Mouse (Mus musculus) cerebellum, adult (tissue): ENCODE data around the gene Cdr2l.

Experiments
- ATAC-seq: cut with Nextera tagmentation; 2 replicates; pipeline ENCODE4 v1.9.2; 2017; ENCODE audit warnings: mild to moderate bottlenecking, moderate library complexity, mixed read lengths; ENCODE audit not compliant: insufficient number of reproducible peaks, low FRiP score, low TSS enrichment

Gene Cdr2l

GRCm38 (mm10) chr11:115381743-115382539, at the start of gene Cdr2l:
Cdr2l (plus strand) TSS chr11:115381916.
- peak; percentile 93 for ATAC-seq

GRCm38 (mm10) chr11:115334531-115334930, 47.2 kb upstream of the Cdr2l start, which contains the start of gene Otop3:
Otop3 (plus strand) TSS chr11:115334731.
- no peak for ATAC-seq

DNA sequence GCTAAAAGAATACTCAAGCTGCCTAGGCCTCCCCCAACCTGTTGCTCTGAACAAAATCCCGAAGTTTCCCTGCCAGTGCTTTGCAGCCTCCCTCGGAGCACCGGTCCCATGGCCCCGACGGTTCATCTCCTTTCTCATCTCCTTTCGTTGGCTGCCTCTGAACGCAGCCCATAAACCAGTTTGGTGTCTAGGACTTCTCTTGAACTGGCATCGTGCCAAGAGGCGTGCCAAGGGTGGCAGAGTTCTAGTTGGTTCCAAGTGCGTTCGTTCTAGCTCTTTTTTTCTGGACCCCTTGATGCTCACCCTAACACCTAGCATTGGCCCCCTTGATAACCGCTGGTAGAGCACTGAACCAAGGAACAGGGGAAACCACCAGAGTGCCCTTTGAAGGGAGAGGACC, 46.5 kb upstream of the Cdr2l start:
- no peak for ATAC-seq

- ATAC-seq, result no peak
Measured at GRCm38 (mm10) chr11:115336115-115336514, 45.6 kb upstream of the Cdr2l start.

DNA sequence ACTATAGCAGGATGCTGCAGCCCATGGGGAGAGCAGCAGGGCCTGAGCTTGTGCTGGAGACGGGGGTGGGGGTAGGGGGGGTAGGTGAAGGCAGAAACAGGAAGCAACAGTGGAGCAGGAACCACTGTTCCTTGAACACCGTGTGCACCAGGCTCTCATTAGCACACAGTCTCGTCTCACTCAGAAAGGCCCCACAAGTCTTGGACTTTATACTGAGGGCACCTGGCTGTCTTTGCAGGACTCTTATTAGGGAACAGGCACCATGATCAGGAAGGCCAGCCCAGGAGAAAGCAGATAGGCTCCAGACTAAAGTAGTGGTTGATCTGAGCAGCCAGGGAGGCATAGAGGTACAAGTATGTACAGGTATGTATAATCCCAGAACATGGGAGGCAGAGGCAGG, 44.4 kb upstream of the Cdr2l start:
- no peak for ATAC-seq

- no peak for ATAC-seq
Measured at GRCm38 (mm10) chr11:115337826-115338225, 43.9 kb upstream of the Cdr2l start.

DNA sequence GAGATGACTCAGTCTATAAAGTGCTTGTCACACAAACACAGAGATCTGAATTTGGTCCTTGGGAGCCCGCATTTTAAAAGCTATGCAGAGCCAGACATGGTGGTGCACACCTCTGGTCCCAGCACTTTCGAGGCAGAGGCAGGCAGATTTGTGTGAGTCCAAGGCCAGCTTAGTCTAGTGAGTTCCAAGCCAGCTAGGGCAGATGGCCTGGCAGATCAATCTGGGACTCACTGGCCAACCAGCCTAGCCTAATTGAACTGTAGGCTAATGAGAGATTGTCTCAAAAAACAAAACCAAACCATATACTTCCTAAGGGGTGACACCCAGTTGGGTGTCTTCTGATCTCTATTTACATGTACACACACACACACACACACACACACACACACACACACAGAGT, 40.5 kb upstream of the Cdr2l start:
- ATAC-seq, result no peak

DNA sequence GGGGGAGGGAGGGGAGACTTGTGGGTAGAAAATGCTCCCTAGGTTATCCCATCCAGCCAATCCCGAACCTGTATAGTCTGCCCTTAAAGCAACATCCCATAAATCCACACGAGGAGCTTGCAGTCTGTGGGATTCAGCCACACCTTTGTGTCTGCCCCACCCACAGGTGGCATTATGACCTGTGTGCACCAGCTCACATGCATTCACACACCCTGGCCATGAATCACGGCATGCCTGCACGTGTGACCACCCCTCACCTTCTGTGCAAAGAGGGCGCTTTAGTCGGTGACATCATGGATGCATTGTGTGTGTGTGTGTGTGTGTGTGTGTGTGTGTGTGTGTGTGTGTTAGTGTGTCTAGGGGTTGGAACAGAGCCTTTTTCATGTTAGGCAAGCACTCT, 39.9 kb upstream of the Cdr2l start:
- no peak for ATAC-seq

DNA sequence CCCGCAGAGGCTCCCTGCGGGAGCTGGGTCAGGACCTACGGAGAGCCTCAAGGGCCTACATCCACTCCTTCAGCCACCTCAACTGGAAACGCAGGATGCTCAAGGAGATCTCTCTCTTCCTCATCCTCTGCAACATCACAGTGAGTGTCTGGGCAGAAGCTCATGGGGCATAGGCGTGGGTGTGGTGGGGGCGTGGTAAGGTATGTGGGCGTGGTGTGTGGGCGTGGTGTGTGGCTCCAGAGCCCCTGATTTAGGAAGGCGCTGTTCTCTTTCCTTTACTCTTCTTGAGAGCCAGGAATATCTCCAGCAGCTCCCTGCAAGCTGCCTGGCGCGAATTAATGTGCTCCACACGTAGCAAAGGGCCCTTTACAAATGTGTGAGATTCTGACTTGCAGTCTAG, 36.7 kb upstream of the Cdr2l start:
- no peak for ATAC-seq

- no peak for ATAC-seq
Measured at GRCm38 (mm10) chr11:115345515-115345914, 36.2 kb upstream of the Cdr2l start.

DNA sequence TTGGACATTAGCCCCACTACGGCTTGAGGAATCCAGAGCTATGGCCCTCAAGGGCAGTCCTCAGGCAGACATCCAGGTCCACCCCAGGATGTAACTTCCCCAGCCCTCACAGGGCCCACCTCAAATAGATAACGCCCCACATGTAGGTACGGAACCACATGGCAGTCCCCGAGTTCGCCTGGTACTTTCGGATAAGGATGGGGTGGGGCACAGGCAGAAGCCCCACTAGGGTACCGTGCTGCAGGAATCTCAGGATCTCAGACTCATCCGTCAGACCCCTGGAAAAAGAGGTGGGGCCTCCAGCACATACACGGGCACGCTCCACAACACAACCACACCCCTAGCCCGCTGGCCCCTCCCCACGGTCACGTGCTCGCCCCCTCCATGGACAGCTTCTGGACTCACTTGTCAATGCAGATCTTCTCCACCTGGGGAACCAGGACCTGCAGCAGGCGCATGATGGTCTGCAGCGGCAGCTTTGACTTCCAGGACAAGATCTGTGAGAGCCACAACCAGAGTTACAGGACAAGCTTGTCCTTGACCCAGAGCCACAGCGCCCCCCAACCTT, 33.0 kb upstream of the Cdr2l start:
- no peak for ATAC-seq

DNA sequence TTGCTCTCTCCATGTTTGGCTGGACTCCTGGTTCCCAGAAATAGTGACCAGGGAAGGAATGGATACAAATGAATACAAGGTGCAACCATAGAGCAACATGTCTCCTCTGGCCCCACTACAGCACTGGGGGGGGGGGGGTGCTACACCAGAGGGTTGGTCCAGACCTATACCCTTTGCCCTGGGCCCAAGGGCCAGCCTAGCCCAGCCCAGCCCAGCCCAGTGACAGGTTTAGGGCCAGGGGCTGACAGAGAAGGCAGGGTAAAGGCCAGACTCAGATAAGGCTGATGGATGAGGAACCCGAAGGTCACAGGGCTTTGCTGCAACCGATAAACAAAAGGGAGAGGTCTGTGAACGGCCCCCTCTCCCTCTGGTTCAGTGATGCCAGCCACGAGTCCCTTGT, 31.7 kb upstream of the Cdr2l start:
- no peak for ATAC-seq

DNA sequence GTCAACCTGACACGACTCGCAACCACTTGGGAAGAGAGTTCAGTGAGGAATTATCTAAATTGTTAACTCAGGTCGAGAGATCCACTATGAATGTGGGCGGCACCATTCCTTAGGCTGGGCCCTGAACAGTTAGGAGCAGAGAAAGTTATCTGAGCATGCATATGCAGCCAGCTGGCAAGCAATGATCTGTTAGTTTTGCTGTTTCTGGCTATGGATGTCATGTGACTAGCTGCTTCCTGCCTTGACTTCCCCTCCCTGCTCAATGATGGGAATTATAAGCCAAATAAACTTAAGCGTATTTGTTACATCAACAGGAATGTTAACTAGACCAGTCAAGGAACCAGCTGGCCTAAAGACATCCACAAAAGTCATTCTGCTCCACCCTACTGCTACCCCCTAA, 28.3 kb upstream of the Cdr2l start:
- ATAC-seq, result no peak

DNA sequence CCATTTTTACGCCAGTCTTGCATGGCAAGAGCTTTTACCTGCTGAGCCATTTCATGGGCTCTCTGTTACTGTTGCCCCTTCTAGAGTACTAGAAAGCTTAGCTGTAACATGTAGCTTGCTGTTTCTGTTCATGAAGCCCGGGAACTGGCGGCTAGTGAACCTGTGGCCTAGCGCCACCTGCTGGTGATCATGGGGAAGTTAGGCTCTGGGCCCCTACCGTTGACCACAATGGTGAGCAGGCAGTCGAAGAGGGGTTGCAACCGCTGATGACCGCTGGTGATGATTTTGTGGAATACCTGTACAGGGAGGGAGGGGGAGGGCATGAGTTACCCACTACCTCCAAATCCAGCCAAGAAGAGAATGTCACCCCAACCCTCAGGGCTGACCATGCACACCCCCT, 27.5 kb upstream of the Cdr2l start:
- peak; percentile 29; the same call in 1 of the 2 replicates for ATAC-seq

- no peak; the same call in 1 of the 2 replicates for ATAC-seq
Measured at GRCm38 (mm10) chr11:115358468-115358867, 23.2 kb upstream of the Cdr2l start.

- no peak for ATAC-seq
Measured at GRCm38 (mm10) chr11:115359293-115359692, 22.4 kb upstream of the Cdr2l start.

DNA sequence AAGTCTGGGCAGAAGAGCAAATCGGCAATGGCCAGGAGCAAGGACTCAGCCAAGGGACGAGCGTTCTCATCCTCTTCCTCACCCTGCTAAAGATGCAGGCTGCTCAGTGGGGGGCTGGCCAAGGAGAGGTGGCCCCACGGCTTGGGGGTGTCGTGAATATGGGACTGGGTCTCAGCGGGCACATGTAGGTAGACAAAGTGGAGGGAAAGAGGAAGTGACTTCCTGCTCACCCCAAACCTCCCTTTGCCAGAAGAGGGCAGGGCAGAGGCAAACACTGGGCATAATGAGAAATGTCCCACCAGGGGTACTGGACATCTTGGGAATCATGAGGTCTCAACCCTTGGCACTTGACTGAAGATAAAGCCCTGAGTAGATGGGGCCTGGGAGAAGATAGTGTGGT, 22.0 kb upstream of the Cdr2l start:
- ATAC-seq, result no peak

GRCm38 (mm10) chr11:115364136-115364535, 17.6 kb upstream of the Cdr2l start:
- ATAC-seq, result no peak

GRCm38 (mm10) chr11:115366039-115366705, 15.5 kb upstream of the Cdr2l start:
- ATAC-seq, result peak; percentile 18; the same call in 1 of the 2 replicates

DNA sequence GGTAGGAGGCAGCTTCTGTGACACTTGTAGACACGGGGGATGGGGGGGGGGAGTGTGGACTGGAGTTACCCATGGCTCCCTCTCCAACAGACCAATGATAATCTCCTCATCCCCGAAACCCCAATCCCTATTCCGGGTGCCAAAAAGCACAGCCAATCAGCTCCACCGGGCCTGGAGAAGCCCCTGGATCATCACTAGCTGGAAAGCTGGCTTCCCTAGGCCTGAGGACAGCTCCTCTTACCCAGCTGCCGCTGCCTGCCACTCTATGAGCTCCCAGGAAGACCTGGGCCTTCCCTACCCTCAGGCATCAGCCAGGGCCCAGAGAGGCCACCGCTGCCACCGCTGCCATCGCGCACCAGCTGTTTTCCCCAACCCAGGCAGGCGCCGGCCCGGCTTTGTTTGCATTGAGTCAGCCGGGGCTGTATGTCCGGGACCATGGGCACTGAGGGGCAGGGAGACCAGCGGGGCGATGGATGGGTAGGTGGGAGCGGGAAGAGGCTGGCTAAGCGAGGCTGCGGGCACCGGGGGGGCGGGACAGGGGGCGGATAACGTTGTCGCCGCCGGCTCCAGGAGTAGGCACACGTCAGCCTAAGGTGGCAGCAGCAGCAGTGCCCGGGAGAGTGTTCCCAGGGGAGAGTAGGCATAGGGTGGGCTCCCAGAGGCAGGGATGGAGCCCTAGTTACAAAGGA, 14.9 kb upstream of the Cdr2l start:
- peak; percentile 53; the same call in 1 of the 2 replicates for ATAC-seq
